Mouse (Mus musculus) adrenal gland, postnatal 4 days (tissue): ENCODE measurements around the gene Rbm44. TPM values are rescaled to one million over a fixed set of nuclear protein-coding genes. Genes with fewer than 3 reads are reported as not detected.
A peak's percentile ranks its signal among the peaks of the same experiment; 100 is the strongest.

Source experiments
- DNase-seq, 2 experiments: peaks; one replicate each; pipeline ENCODE4 v3.0.0; 2021 to 2022; ENCODE audit warnings: low spot score in 2 of 2, mixed read lengths in 2 of 2
- long read RNA-seq, 2 experiments: library from polyadenylated mRNA; stranded (forward); transcript quantifications; one replicate each; pipeline ENCODE4 v2.0.0; 2021
- total RNA-seq, 2 experiments: library from RNA; stranded (reverse); gene quantifications; 2 replicates each; pipeline ENCODE4 v1.2.3; 2021

The Rbm44 gene
- total RNA-seq = 1 to 10 TPM in 1 of 2 experiments, under 1 TPM in 1; 0.11 to 1.1 TPM
- long read RNA-seq, experiment 1 = 0 reads
- long read RNA-seq, experiment 2 = 0 reads

- no peak for DNase-seq
Measured at GRCm38 (mm10) chr1:91144813-91145212, at the start of gene Rbm44. Gene Rbm44, plus strand, starts transcription at chr1:91145089.

DNA sequence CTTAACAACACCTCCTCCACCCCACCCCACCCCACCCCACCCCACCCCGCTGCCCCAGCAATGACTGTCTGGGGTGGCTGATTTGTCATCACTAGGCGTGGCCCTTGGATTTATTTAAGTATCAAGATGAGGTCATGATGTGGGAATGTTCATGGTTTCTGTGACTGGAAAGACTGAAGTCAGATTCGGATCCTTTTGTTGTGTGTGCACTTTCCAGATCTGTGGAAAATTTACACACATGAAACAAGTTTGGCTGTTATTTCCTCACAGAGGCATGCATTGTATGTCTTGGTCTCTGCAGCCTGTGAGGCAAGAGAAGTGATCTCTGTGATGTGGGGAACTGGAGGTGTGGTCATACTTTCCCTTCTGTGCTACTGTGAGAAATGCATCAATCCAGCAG, 49.6 kb upstream of the Rbm44 start:
- no peak for DNase-seq

GRCm38 (mm10) chr1:91095853-91096252, 49.0 kb upstream of the Rbm44 start:
- no peak for DNase-seq

- no peak for DNase-seq
Measured at GRCm38 (mm10) chr1:91096490-91096889, 48.4 kb upstream of the Rbm44 start.

- no peak for DNase-seq
Measured at GRCm38 (mm10) chr1:91097283-91097834, 47.5 kb upstream of the Rbm44 start.

GRCm38 (mm10) chr1:91098887-91099286, 46.0 kb upstream of the Rbm44 start:
- peak; percentile 50 to 56 for DNase-seq

DNA sequence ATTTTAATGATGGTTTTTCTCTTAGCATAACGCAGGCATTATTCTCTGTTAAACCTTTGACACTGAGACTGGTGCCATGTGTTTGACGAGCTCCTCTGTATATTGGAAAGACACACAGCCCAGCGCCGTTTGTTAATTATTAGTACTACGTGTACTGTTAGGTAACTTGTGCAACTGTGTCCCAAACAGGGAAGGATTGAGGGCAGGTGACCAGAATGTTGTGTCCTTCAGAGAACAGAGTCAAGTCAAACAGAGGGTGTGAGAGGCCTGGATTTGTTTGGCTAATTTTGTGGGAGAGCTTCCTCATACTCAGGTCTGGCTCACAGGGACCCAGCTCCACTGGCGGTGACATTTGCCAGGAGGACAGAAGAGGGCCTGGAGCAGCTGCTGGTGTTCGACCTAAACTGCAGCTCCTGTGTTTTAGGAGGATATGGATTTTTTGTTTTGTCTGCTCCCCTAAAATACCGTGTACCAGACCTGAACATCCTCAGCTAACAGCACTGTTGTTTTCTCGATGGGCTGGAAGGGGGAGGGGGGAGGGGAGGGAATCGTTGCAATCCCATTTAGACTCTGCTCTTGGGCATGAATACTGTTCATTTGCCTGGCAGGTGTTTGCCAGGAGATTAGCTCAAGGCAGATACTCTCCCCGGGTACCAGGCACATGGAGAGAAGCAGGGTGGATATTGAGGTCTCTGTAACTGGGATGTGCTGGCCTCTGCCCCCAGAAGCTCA, 43.0 kb upstream of the Rbm44 start:
- DNase-seq = no peak

- DNase-seq = no peak
Measured at GRCm38 (mm10) chr1:91103366-91103983, 41.4 kb upstream of the Rbm44 start.

DNA sequence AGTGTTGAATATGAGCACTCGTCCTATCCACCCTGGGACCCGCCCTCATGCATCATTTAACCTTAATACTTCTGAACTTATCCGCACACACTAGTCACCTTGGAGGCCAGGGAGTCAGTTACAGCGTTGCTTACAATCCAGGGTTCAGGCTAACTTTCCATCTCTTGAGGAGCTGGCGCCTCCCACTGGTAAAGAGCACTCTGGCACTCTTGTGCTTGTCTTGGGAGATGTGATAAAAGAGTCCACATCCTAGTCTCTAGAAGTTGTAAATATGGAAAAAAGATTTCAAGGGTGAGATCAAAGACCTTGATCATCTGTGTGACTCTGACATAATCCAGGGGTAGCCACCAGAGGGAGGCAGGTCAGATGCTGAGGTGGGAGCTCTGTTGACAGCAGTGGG, 37.3 kb upstream of the Rbm44 start:
- no peak for DNase-seq

- DNase-seq = no peak
Measured at GRCm38 (mm10) chr1:91109302-91109701, 35.6 kb upstream of the Rbm44 start.

DNA sequence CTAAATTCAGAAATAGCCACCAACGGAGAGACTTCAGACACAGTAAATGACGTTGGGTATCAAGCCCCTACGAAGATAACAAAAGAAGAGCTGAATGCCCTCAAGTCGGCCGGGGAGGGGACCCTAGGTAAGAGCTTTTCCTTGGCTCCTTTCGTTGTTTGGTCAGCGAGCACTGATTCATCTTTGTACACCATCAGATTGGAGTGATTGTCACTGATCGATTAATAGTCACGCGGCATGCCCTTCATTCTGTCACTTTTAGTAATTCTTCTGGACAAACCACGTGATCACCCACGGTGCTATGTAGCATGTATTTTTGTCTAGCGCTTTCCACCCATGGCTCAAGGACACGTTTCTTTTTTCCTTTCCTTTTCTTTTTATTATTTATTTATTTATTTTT, 32.7 kb upstream of the Rbm44 start:
- no peak for DNase-seq

- no peak for DNase-seq
Measured at GRCm38 (mm10) chr1:91112606-91113005, 32.3 kb upstream of the Rbm44 start.

GRCm38 (mm10) chr1:91122121-91122520, 22.8 kb upstream of the Rbm44 start:
- DNase-seq = no peak

DNA sequence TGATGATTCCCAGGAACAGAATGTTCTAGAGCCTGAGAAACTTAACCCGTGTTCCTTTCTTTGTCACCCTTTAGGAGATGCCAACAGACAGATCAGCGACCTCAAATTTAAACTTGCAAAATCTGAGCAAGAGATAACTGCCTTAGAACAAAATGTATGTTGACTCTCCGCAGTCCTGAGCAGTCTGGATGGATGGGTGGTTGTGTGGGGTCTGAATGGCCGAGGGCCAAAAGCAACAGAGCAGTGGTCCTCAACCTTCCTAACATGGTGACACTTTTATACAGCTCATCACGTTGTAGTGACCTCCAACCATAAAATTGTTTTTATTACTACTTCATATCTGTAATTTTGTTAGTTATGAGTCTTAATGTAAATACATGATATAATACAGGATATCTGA, 21.9 kb upstream of the Rbm44 start:
- DNase-seq = no peak

GRCm38 (mm10) chr1:91123466-91123865, 21.4 kb upstream of the Rbm44 start:
- DNase-seq = no peak

DNA sequence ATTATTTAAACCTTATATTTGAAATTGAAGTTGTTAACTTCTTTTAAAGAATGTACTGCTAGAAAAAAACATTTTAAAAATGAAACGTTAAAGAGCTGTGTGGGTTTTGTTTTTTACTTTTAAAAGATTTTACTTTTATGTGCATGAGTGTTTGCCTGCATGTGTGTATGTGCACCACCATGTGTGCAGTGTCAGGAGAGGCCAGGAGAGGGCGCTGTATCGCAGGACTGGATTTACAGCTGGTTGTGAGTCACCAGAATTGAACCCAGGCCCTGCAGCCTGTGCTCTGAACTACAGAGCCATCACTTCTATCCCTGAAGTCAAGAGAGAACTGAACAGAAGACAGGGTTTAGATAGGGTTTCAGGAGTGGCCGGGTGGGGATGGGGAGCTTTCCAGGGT, 16.0 kb upstream of the Rbm44 start:
- no peak for DNase-seq

- no peak for DNase-seq
Measured at GRCm38 (mm10) chr1:91137036-91137435, 7.9 kb upstream of the Rbm44 start.

GRCm38 (mm10) chr1:91151509-91151908, 6.6 kb downstream of the Rbm44 start:
- no peak for DNase-seq

GRCm38 (mm10) chr1:91166798-91167197, 21.9 kb downstream of the Rbm44 start:
- DNase-seq = no peak

DNA sequence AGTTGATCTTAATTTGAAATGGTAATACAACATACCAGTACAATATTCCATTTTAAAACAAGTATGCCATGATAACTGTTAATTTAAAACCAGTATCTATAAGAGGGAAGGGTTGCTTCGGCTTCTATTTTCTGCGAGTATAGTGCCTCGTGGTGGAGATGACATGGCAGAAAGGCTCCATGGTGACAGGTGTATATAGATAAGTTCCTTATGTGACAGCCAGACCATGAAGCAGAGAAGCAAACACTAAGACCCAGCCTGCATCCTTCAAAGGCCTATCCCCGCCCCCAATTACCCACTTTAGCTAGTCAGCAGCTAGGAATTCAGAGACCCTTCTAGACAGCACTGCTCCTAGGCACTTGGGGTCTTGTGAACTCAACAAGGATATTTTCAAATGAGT, 24.3 kb downstream of the Rbm44 start:
- no peak for DNase-seq

- no peak for DNase-seq
Measured at GRCm38 (mm10) chr1:91174796-91175195, 29.9 kb downstream of the Rbm44 start.

GRCm38 (mm10) chr1:91176026-91176425, 31.1 kb downstream of the Rbm44 start:
- DNase-seq = no peak

GRCm38 (mm10) chr1:91176871-91177270, 32.0 kb downstream of the Rbm44 start:
- DNase-seq = no peak
